Mouse (Mus musculus) hindbrain, embryonic 15.5 days (tissue): ENCODE measurements around the gene Nop53. TPM values are rescaled to one million over a fixed set of nuclear protein-coding genes. Genes with fewer than 3 reads are reported as not detected.

ENCODE experiments used
- ATAC-seq: fragments of 200-750 bp; cut with Nextera tagmentation; 2 replicates; pipeline ENCODE4 v1.8.0; 2017; ENCODE audit warnings: low read depth, moderate number of reproducible peaks, moderate TSS enrichment; ENCODE audit not compliant: low FRiP score
- H3K27ac ChIP-seq: fragments of 300-500 bp; sonication (generic); replicated peaks from 2 replicates; pipeline ENCODE4 v1.5.1; 2015; ENCODE audit warnings: mild to moderate bottlenecking, inconsistent platforms
- H3K27me3 ChIP-seq: fragments of 300-500 bp; sonication (generic); 2 replicates; pipeline ENCODE4 v1.6.1; 2015; ENCODE audit warnings: control low read depth, inconsistent platforms
- H3K36me3 ChIP-seq: fragments of 300-500 bp; sonication (generic); 2 replicates; pipeline ENCODE4 v1.6.1; 2015; ENCODE audit warnings: control low read depth, inconsistent platforms
- H3K4me1 ChIP-seq: fragments of 300-500 bp; sonication (generic); replicated peaks from 2 replicates; pipeline ENCODE4 v1.6.1; 2015; ENCODE audit warnings: control low read depth, inconsistent platforms
- H3K4me2 ChIP-seq: fragments of 300-500 bp; sonication (generic); 2 replicates; pipeline ENCODE4 v1.6.1; 2015; ENCODE audit warnings: moderate library complexity, mild to moderate bottlenecking, inconsistent platforms
- H3K4me3 ChIP-seq: fragments of 300-500 bp; sonication (generic); 2 replicates; pipeline ENCODE4 v1.5.1; 2015; ENCODE audit warnings: mild to moderate bottlenecking, inconsistent platforms
- H3K9ac ChIP-seq: fragments of 300-500 bp; sonication (generic); 2 replicates; pipeline ENCODE4 v1.6.1; 2015; ENCODE audit warnings: inconsistent platforms
- H3K9me3 ChIP-seq: fragments of 300-500 bp; sonication (generic); 2 replicates; pipeline ENCODE4 v1.6.1; 2016; ENCODE audit warnings: control low read depth, inconsistent platforms
- WGBS: fragments of 180-500 bp; shearing (Covaris S2); methylation state at CpG from one replicate; pipeline ENCODE4 v1.1.7; 2015; 5-methylcytosine and 5-hydroxymethylcytosine counted together
- polyA plus RNA-seq: library from polyadenylated mRNA; unstranded; fragments of >200 nt; fragmentation: Nextera tagmentation; extraction: Ambion mirVana; gene quantifications from 2 replicates; pipeline ENCODE4 v1.2.1, GENCODE M21; 2015

Nop53 gene
- polyA plus RNA-seq, 1 experiment from 2014 or later = 114 TPM

- H3K36me3 ChIP-seq = peaks cover 35% of the 10 kb centered on the region
- H3K4me3 ChIP-seq = no peak overlapping the region
Observed at GRCm38 (mm10) chr7:15969674-15970073, 23.8 kb upstream of the Nop53 start.

GRCm38 (mm10) chr7:15968322-15968721, 22.4 kb upstream of the Nop53 start:
- Histone ChIP-seq H3K9ac (no peak overlapping the region), H3K9me3 (no peaks in the 10 kb centered on the region)

More at GRCm38 (mm10) chr7:15969674-15970073, 23.8 kb upstream of the Nop53 start:
- H3K4me1 ChIP-seq = peaks cover 4% of the 10 kb centered on the region
- no peak overlapping the region for H3K9ac ChIP-seq
- H3K27me3 ChIP-seq = no peaks in the 10 kb centered on the region
- no peak overlapping the region for H3K4me2 ChIP-seq
- ATAC-seq = no peak
- no peak overlapping the region for H3K27ac ChIP-seq
- 85% methylated on average over 3 of the region's 3 CpGs for WGBS
- no peaks in the 10 kb centered on the region for H3K9me3 ChIP-seq

DNA sequence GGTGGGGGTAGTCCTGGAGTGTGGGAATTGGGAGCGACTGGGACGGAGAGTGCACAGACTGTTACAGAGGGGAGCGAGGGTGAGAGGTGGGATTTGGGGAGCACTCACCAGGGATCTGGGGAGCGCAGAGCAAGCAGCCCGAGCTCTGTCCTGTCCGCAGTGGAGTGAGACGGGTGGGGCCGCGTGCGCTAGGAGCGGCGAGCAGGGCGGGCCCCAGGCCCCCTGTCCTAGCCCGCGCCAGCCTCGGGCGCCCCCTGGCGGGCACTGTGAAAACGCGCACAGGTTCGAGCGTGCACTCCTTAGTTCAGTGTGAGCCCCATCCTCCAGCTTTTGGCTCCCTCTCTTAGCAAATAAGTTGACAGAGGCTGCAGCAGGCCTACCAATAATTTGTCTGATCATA, 21.4 kb upstream of the Nop53 start, which contains the start of gene Ehd2:
Gene Ehd2, minus strand, starts transcription at position 256 of the 400 bp plus-strand sequence.
- H3K4me1 ChIP-seq = peaks cover 14% of the 10 kb centered on the region
- H3K27ac ChIP-seq = no peak within 1 kb of the TSS
- peak; percentile 65; the same call in 1 of the 2 replicates for ATAC-seq
- no peaks in the 10 kb centered on the region for H3K27me3 ChIP-seq
- H3K4me3 ChIP-seq = peak within 1 kb of the TSS; percentile 34
- H3K36me3 ChIP-seq = peaks cover 16% of the 10 kb centered on the region
- WGBS = 0% methylated on average over 22 of the region's 22 CpGs
- H3K4me2 ChIP-seq = peak within 1 kb of the TSS; percentile 55
- no peaks in the 10 kb centered on the region for H3K9me3 ChIP-seq
- H3K9ac ChIP-seq = no peak within 1 kb of the TSS

More at GRCm38 (mm10) chr7:15968322-15968721, 22.4 kb upstream of the Nop53 start:
- Histone ChIP-seq H3K36me3 (peaks cover 26% of the 10 kb centered on the region), H3K27ac (no peak overlapping the region), H3K4me1 (peaks cover 4% of the 10 kb centered on the region), H3K4me3 (no peak overlapping the region), H3K27me3 (no peaks in the 10 kb centered on the region), H3K4me2 (no peak overlapping the region)
- no peak for ATAC-seq
- 85% methylated on average over 8 of the region's 8 CpGs for WGBS

- H3K27ac ChIP-seq = no peak overlapping the region
- H3K27me3 ChIP-seq = no peaks in the 10 kb centered on the region
- peak overlapping the region; percentile 55; the same call in 1 of the 2 replicates for H3K4me2 ChIP-seq
- 89% methylated on average over 3 of the region's 3 CpGs for WGBS
- H3K4me3 ChIP-seq = no peak overlapping the region
- H3K9me3 ChIP-seq = no peaks in the 10 kb centered on the region
- peaks cover 16% of the 10 kb centered on the region for H3K4me1 ChIP-seq
- no peak for ATAC-seq
- peaks cover 8% of the 10 kb centered on the region for H3K36me3 ChIP-seq
- H3K9ac ChIP-seq = no peak overlapping the region
Observed at GRCm38 (mm10) chr7:15966489-15966888, 20.6 kb upstream of the Nop53 start.

- Histone ChIP-seq H3K27me3 (no peaks in the 10 kb centered on the region), H3K4me2 (no peak overlapping the region), H3K9me3 (no peaks in the 10 kb centered on the region), H3K4me1 (peaks cover 16% of the 10 kb centered on the region), H3K27ac (no peak overlapping the region), H3K9ac (no peak overlapping the region), H3K4me3 (no peak overlapping the region), H3K36me3 (no peaks in the 10 kb centered on the region)
- 85% methylated on average over 32 of the region's 32 CpGs for WGBS
- no peak for ATAC-seq
Observed at GRCm38 (mm10) chr7:15963798-15964652, 18.2 kb upstream of the Nop53 start.

- Histone ChIP-seq H3K4me1 (peaks cover 16% of the 10 kb centered on the region), H3K9me3 (no peaks in the 10 kb centered on the region), H3K4me3 (no peak overlapping the region), H3K27ac (no peak overlapping the region; the same call in 1 of the 2 replicates), H3K36me3 (no peaks in the 10 kb centered on the region), H3K4me2 (no peak overlapping the region), H3K9ac (no peak overlapping the region), H3K27me3 (no peaks in the 10 kb centered on the region)
- peak; percentile 28; the same call in 1 of the 2 replicates for ATAC-seq
- whole genome bisulfite sequencing = 38% methylated on average over 12 of the region's 12 CpGs
Observed at GRCm38 (mm10) chr7:15962311-15963288, 16.7 kb upstream of the Nop53 start.

DNA sequence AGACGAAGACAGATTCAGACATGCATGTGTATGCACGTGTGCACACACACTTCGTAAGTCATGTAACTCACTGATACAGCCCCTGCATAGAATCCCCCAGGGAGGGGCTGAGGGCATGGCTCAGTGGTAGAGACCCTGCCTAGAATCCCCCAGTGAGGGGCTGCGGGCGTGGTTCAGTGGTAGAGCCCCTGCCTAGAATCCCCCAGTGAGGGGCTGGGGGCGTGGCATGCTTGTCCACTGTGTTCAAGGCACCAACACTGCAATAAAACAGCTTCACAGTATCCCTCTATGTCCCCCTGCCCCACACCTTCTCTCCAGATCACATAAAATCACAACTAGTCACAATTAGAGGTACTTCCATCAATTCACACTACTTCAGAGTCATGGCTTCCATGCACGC, 15.9 kb upstream of the Nop53 start:
- H3K9ac ChIP-seq = no peak overlapping the region
- no peak overlapping the region for H3K4me3 ChIP-seq
- no peak for ATAC-seq
- H3K4me1 ChIP-seq = peaks cover 12% of the 10 kb centered on the region
- no peaks in the 10 kb centered on the region for H3K27me3 ChIP-seq
- H3K4me2 ChIP-seq = no peak overlapping the region
- no peaks in the 10 kb centered on the region for H3K9me3 ChIP-seq
- H3K36me3 ChIP-seq = no peaks in the 10 kb centered on the region
- H3K27ac ChIP-seq = no peak overlapping the region; the same call in 1 of the 2 replicates
- WGBS = 93% methylated on average over 7 of the region's 7 CpGs

DNA sequence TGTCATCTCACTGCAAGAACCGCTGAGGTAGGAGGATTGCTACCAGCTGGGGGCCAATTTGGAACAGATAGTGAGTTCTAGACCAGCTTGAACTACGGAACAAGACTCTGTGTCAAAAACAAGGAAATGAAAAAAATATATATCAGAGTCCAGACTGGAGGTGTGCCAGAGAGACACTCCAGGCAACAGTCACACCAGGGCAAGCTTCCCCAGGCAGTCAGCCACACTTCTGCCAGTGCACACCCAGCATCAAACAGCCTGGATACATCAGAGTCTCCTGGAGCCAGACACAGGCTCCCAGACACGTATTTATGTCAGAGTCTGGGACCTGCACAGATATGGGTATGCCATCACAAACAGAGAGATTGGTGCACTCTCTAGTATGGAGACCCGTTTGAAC, 15.4 kb upstream of the Nop53 start:
- no peaks in the 10 kb centered on the region for H3K36me3 ChIP-seq
- no peak overlapping the region for H3K9ac ChIP-seq
- 58% methylated on average over 4 of the region's 4 CpGs for WGBS
- ATAC-seq = no peak
- no peak overlapping the region for H3K4me2 ChIP-seq
- H3K4me3 ChIP-seq = no peak overlapping the region
- no peaks in the 10 kb centered on the region for H3K9me3 ChIP-seq
- no peak overlapping the region for H3K27ac ChIP-seq
- H3K27me3 ChIP-seq = no peaks in the 10 kb centered on the region
- H3K4me1 ChIP-seq = peaks cover 12% of the 10 kb centered on the region

- Histone ChIP-seq H3K4me1 (peaks cover 12% of the 10 kb centered on the region), H3K27me3 (no peaks in the 10 kb centered on the region), H3K4me2 (no peak overlapping the region), H3K9ac (no peak overlapping the region), H3K27ac (no peak overlapping the region), H3K9me3 (no peaks in the 10 kb centered on the region), H3K36me3 (no peaks in the 10 kb centered on the region), H3K4me3 (no peak overlapping the region)
- no peak for ATAC-seq
- WGBS = 27% methylated on average over 4 of the region's 4 CpGs
Observed at GRCm38 (mm10) chr7:15960691-15961090, 14.8 kb upstream of the Nop53 start.

DNA sequence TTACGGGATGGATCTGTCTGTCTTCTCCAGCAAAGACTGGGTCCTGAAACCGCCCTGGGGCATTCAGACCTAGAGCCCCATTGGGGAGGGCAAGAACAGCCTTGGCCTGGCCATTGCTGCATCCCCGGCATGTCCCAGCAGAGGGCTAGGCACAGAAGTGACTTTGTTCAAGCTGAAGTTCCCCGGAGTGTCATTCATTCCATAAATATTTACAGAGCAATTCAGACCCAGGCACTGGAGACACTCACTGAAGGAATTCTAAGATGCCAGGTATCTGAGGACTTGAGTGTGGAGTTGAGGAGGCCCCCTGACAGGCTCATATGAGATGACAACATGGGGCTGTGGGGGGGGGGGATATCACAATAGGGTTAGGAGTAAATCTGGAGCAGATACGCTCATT, 10.3 kb upstream of the Nop53 start:
- 81% methylated on average over 5 of the region's 5 CpGs for WGBS
- no peak for ATAC-seq
- Histone ChIP-seq H3K4me2 (no peak overlapping the region), H3K4me1 (no peaks in the 10 kb centered on the region), H3K27me3 (no peaks in the 10 kb centered on the region), H3K4me3 (no peak overlapping the region), H3K9ac (no peak overlapping the region), H3K9me3 (no peaks in the 10 kb centered on the region), H3K27ac (no peak overlapping the region), H3K36me3 (no peaks in the 10 kb centered on the region)

- H3K4me3 ChIP-seq = peak overlapping the region; percentile 14; the same call in 1 of the 2 replicates
Observed at GRCm38 (mm10) chr7:15955509-15955908, 9.6 kb upstream of the Nop53 start.

More at GRCm38 (mm10) chr7:15955509-15955908, 9.6 kb upstream of the Nop53 start:
- H3K27ac ChIP-seq = no peak overlapping the region
- peak overlapping the region; percentile 45 for H3K4me2 ChIP-seq
- ATAC-seq = no peak
- no peaks in the 10 kb centered on the region for H3K9me3 ChIP-seq
- no peak overlapping the region for H3K9ac ChIP-seq
- WGBS = 31% methylated on average over 7 of the region's 7 CpGs
- no peaks in the 10 kb centered on the region for H3K4me1 ChIP-seq
- H3K27me3 ChIP-seq = no peaks in the 10 kb centered on the region
- no peaks in the 10 kb centered on the region for H3K36me3 ChIP-seq
